Mouse (Mus musculus) stomach, postnatal 0 days (tissue): ENCODE measurements around the gene Psmb8.

Experiments used
- CTCF ChIP-seq: IDR thresholded peaks from 2 replicates; pipeline ENCODE4 v1.5.1; 2016; ENCODE audit warnings: antibody characterized with exemption, low read depth, mild to moderate bottlenecking, moderate library complexity
- EP300 ChIP-seq: optimal IDR thresholded peaks from 2 replicates; pipeline ENCODE3; 2016; ENCODE audit warnings: antibody characterized with exemption

GRCm38 (mm10) chr17:34192852-34193251 is 4.7 kb upstream of the Psmb8 start:
- no peak for TF ChIP-seq CTCF
- no peak for TF ChIP-seq EP300
